Mouse (Mus musculus) liver, postnatal 0 days (tissue): ENCODE data around the gene Mcemp1. TPM values are rescaled to one million over a fixed set of nuclear protein-coding genes. Genes with fewer than 3 reads are reported as not detected.

Experiments used
- ATAC-seq: fragments of 200-750 bp; cut with Nextera tagmentation; 2 replicates; pipeline ENCODE4 v1.8.0; 2017; ENCODE audit warnings: mild to moderate bottlenecking, moderate library complexity
- DNase-seq: peaks from one replicate; pipeline ENCODE4 v3.0.0-alpha.2; 2016
- H3K27ac ChIP-seq: fragments of 300-500 bp; sonication (generic); 2 replicates; pipeline ENCODE4 v1.5.1; 2014; ENCODE audit warnings: antibody characterized with exemption, moderate library complexity, mild to moderate bottlenecking, low read depth
- H3K27me3 ChIP-seq: fragments of 300-500 bp; sonication (generic); 2 replicates; pipeline ENCODE4 v1.6.1; 2014; ENCODE audit warnings: low read length, control low read depth, mixed read lengths; ENCODE audit not compliant: insufficient read depth
- H3K36me3 ChIP-seq: fragments of 300-500 bp; sonication (generic); replicated peaks from 2 replicates; pipeline ENCODE4 v1.6.1; 2014; ENCODE audit warnings: mild to moderate bottlenecking, control low read depth, low read length, moderate library complexity, mixed read lengths; ENCODE audit not compliant: insufficient read depth
- H3K4me1 ChIP-seq: fragments of 300-500 bp; sonication (generic); 2 replicates; pipeline ENCODE4 v1.6.1; 2014; ENCODE audit warnings: antibody characterized with exemption, mild to moderate bottlenecking, control low read depth; ENCODE audit not compliant: insufficient read depth
- H3K4me2 ChIP-seq: fragments of 300-500 bp; sonication (generic); 2 replicates; pipeline ENCODE4 v1.6.1; 2014; ENCODE audit warnings: low read depth, mild to moderate bottlenecking, low read length, moderate library complexity, mixed read lengths
- H3K4me3 ChIP-seq: fragments of 300-500 bp; sonication (generic); 2 replicates; pipeline ENCODE4 v1.5.1; 2014; ENCODE audit warnings: low read depth, low read length
- H3K9ac ChIP-seq: fragments of 300-500 bp; sonication (generic); replicated peaks from 2 replicates; pipeline ENCODE4 v1.6.1; 2014; ENCODE audit warnings: mild to moderate bottlenecking, moderate library complexity
- H3K9me3 ChIP-seq: fragments of 300-500 bp; sonication (generic); 2 replicates; pipeline ENCODE4 v1.6.1; 2016; ENCODE audit warnings: mild to moderate bottlenecking, control low read depth, low read length, mixed read lengths
- CTCF ChIP-seq: sonication (generic); IDR thresholded peaks from 2 replicates; pipeline ENCODE4 v1.5.1; 2016; ENCODE audit warnings: antibody characterized with exemption, low read depth
- EP300 ChIP-seq: IDR thresholded peaks from 2 replicates; pipeline ENCODE4 v1.6.1; 2016; ENCODE audit warnings: antibody characterized with exemption, low read depth, mild to moderate bottlenecking
- WGBS: fragments of 180-500 bp; shearing (Covaris S2); extraction: QIAGEN DNeasy Blood & Tissue Kit; methylation state at CpG from one replicate; pipeline ENCODE4 v1.1.7; 2014; ENCODE audit not compliant: insufficient replicate concordance; 5-methylcytosine and 5-hydroxymethylcytosine counted together
- polyA plus RNA-seq: library from polyadenylated mRNA; unstranded; fragments of >200 nt; fragmentation: Nextera tagmentation; extraction: Ambion mirVana; gene quantifications from 2 replicates; pipeline ENCODE4 v1.2.1, GENCODE M21; 2015

The Mcemp1 gene
- polyA plus RNA-seq, 1 experiment from 2014 or later: 12.8 TPM

DNA sequence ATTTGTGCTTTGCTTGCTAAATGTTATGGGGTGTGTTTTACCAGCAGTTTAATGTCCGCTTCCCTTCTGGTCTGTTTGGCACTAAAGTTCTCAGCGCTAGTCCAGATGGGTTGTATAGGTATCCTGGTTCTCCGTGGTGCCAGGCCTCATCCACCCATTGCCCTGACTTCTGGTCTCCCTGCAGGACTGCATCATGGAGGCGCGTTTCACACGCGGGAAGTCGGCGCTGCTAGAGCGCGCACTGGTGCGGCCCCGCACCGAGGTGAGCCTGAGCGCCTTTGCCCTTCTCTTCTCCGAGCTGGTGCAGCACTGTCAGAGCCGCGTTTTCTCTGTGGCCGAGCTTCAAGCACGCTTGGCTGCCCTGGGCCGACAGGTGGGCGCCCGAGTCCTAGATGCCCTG is 13.3 kb downstream of the Mcemp1 start:
- H3K4me3 ChIP-seq: no peak overlapping the region
- no peak overlapping the region for H3K27ac ChIP-seq
- TF ChIP-seq CTCF (no peak), EP300 (no peak)
- H3K9ac ChIP-seq: no peak overlapping the region
- H3K27me3 ChIP-seq: no peaks in the 10 kb centered on the region
- peaks cover 16% of the 10 kb centered on the region for H3K4me1 ChIP-seq
- H3K4me2 ChIP-seq: no peak overlapping the region
- ATAC-seq (no peak), DNase-seq (no peak)
- 91% methylated on average over 23 of the region's 23 CpGs for WGBS
- peaks cover 22% of the 10 kb centered on the region for H3K36me3 ChIP-seq
- H3K9me3 ChIP-seq: no peaks in the 10 kb centered on the region

DNA sequence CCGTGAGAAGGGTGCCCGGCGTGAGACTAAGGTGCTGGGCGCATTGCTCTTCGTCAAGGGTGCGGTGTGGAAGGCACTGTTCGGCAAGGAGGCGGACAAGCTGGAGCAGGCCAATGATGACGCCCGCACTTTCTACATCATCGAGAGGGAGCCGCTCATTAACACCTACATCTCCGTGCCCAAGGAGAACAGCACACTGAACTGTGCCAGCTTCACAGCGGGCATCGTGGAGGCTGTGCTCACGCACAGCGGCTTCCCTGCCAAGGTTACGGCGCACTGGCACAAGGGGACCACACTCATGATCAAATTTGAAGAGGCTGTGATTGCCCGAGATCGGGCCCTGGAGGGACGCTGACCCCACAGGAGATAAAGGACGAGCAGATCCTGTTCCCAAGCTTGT is 13.7 kb downstream of the Mcemp1 start:
- H3K27me3 ChIP-seq: no peaks in the 10 kb centered on the region
- no peak for TF ChIP-seq CTCF
- no peak for TF ChIP-seq EP300
- no peak for ATAC-seq
- WGBS: 94% methylated on average over 23 of the region's 23 CpGs
- H3K9ac ChIP-seq: no peak overlapping the region
- H3K4me1 ChIP-seq: peaks cover 16% of the 10 kb centered on the region
- DNase-seq: no peak
- H3K36me3 ChIP-seq: peaks cover 22% of the 10 kb centered on the region
- H3K4me3 ChIP-seq: no peak overlapping the region
- H3K27ac ChIP-seq: no peak overlapping the region
- no peak overlapping the region for H3K4me2 ChIP-seq
- no peaks in the 10 kb centered on the region for H3K9me3 ChIP-seq

DNA sequence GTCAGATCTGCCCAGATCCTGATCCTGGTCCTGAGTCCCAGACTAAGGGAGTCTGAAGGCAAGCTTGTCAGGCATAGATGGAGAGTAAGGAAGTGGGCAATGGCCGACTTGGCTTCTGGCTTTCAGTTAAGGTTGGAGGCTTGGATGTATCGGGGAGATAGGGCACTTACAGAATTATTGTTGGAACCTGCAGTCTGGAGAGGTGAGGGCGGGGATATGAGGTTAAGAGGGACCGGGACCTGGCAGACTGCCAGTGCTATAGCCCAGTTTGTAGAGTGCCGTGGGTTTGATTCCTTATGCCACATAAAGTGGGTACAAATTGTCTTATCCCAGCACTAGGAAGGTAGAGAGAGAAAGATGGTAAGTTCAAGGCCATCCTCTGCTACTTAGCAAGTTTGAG is 14.1 kb downstream of the Mcemp1 start:
- ATAC-seq (no peak), DNase-seq (no peak)
- no peak overlapping the region for H3K9ac ChIP-seq
- H3K4me2 ChIP-seq: no peak overlapping the region
- TF ChIP-seq CTCF (no peak), EP300 (no peak)
- peaks cover 22% of the 10 kb centered on the region for H3K36me3 ChIP-seq
- H3K4me1 ChIP-seq: peaks cover 16% of the 10 kb centered on the region
- H3K9me3 ChIP-seq: no peaks in the 10 kb centered on the region
- H3K27ac ChIP-seq: no peak overlapping the region
- no peaks in the 10 kb centered on the region for H3K27me3 ChIP-seq
- 76% methylated on average over 5 of the region's 5 CpGs for WGBS
- H3K4me3 ChIP-seq: no peak overlapping the region

DNA sequence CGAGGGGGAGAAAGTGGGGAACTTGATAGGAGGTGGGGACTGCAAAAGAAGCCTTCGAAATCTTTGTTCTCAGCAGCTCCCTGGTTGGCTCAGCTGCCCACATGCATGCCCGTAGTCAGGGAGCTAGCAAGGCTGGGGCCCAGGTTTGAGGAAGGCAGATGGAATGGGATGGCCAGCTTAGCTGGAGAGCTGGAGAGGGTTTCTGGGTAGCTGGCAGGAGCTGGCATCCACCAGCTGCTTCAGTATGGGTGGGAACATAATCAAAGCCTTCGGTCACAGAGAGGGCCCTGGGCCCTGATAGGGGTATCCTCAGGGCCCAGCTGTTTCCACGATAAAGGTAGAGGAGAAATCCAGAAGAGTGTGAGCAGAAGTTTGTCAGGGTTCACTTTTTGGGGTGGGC is 16.9 kb downstream of the Mcemp1 start:
- TF ChIP-seq EP300 (no peak), CTCF (no peak)
- Histone ChIP-seq H3K9ac (no peak overlapping the region), H3K36me3 (peaks cover 22% of the 10 kb centered on the region), H3K27ac (no peak overlapping the region), H3K9me3 (no peaks in the 10 kb centered on the region), H3K4me3 (no peak overlapping the region), H3K27me3 (no peaks in the 10 kb centered on the region), H3K4me2 (no peak overlapping the region), H3K4me1 (peaks cover 7% of the 10 kb centered on the region)
- DNase-seq (no peak), ATAC-seq (no peak)
- WGBS: 71% methylated on average over 5 of the region's 5 CpGs

DNA sequence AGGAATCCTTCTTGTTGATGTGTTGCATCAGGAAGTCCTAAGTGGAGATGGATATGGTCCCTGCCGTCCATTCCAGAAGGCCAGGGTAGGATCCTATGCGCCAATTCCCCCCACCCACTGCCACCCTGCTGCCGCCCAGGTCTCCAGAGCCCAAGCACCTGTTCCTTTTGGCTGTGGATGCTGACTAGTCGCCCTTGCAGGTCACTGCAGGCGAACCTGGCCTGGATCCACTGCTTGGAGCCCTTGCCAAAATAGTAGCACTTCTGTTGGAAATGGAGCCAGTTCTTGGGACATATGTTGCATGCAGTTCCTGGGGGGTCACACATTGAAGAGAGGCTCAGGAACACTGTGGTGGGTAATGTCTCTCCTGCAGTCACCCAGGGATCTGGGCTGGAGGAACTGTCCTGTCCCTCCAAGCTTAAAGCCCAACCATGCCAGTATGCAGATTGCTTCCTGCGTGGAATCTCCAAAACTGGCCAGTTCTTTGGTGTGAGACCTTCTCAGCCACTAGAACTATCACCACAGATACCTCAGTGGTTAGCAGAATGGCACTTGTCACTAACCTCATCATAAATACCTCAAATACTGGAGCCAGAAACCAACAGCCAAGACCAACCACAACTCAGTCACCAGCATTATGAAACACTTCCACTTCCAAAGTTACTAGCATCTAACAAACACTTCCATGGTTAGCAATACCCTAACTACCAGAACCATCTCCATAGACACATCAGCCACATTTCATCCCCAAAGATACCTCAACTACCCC is 18.0 kb downstream of the Mcemp1 start:
- Histone ChIP-seq H3K27me3 (no peaks in the 10 kb centered on the region), H3K36me3 (peaks cover 22% of the 10 kb centered on the region), H3K27ac (no peak overlapping the region), H3K9me3 (no peaks in the 10 kb centered on the region), H3K4me3 (no peak overlapping the region), H3K4me2 (no peak overlapping the region), H3K4me1 (no peaks in the 10 kb centered on the region), H3K9ac (no peak overlapping the region)
- WGBS: 63% methylated on average over 6 of the region's 6 CpGs
- TF ChIP-seq EP300: no peak
- no peak for TF ChIP-seq CTCF
- DNase-seq (no peak), ATAC-seq (no peak)

DNA sequence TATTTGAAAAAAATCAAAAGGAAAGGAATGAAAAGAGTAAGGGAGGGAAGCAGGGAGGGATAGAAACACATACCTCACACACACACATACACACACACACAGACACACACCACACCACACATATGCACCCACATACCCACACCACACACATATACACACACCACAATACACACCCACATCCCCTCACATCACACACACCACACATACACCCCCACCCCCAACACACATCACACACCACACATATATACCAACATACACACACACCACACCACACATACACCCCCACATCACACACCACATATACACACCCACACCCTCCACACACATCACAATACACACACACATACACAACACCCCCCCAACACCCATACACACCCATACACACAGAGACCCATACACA is 19.0 kb downstream of the Mcemp1 start:
- no peaks in the 10 kb centered on the region for H3K9me3 ChIP-seq
- H3K4me2 ChIP-seq: no peak overlapping the region
- no peak for TF ChIP-seq CTCF
- TF ChIP-seq EP300: no peak
- H3K9ac ChIP-seq: no peak overlapping the region
- no peak overlapping the region for H3K27ac ChIP-seq
- no peaks in the 10 kb centered on the region for H3K4me1 ChIP-seq
- peaks cover 13% of the 10 kb centered on the region for H3K36me3 ChIP-seq
- ATAC-seq: no peak
- no peak for DNase-seq
- H3K4me3 ChIP-seq: no peak overlapping the region
- H3K27me3 ChIP-seq: no peaks in the 10 kb centered on the region

DNA sequence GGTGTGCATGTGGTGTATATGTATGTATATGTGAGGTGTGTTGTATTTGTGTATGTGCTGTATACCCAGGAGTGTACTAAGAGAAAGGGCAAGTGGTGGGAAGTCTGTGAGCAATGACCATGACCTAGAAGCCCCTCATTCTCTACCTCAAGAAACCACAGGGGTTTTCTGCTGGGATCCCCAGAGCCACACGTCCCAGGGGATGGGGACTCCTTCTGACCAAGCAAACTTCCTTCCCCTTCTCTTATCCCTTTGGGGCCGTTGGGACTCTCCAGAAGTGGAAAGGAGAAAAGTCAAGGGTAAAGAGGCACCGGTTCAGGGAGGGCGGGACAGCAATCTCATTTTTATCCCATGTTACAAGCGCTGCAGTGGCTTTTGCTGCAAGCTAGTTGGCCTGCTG is 19.9 kb downstream of the Mcemp1 start:
- no peak for TF ChIP-seq CTCF
- TF ChIP-seq EP300: no peak
- Histone ChIP-seq H3K4me2 (no peak overlapping the region), H3K4me1 (no peaks in the 10 kb centered on the region)

More for the DNA sequence above, 19.9 kb downstream of the Mcemp1 start:
- 55% methylated on average over 5 of the region's 5 CpGs for WGBS
- Histone ChIP-seq H3K9me3 (no peaks in the 10 kb centered on the region), H3K36me3 (peaks cover 4% of the 10 kb centered on the region), H3K27ac (no peak overlapping the region), H3K4me3 (no peak overlapping the region), H3K27me3 (no peaks in the 10 kb centered on the region), H3K9ac (no peak overlapping the region)
- DNase-seq (no peak), ATAC-seq (no peak)
